Mouse (Mus musculus) cerebellum, adult 18-20 months (tissue): ENCODE measurements around the gene Efna5.

Source experiments
- DNase-seq, 2 experiments: peaks; one replicate each; pipeline ENCODE4 v3.0.0; 2021

Gene Efna5

GRCm38 (mm10) chr17:62852822-62853608 is 28.1 kb downstream of the Efna5 start:
- no peak for DNase-seq

- no peak for DNase-seq
These were observed 29.8 kb downstream of the Efna5 start for GRCm38 (mm10) chr17:62851268-62851667.

- DNase-seq, result no peak
These were observed 30.5 kb downstream of the Efna5 start for GRCm38 (mm10) chr17:62850603-62851002.

GRCm38 (mm10) chr17:62849676-62850075 is 31.4 kb downstream of the Efna5 start:
- DNase-seq, result no peak

- no peak for DNase-seq
These were observed 35.5 kb downstream of the Efna5 start for GRCm38 (mm10) chr17:62845656-62846055.

GRCm38 (mm10) chr17:62844329-62844728 is 36.8 kb downstream of the Efna5 start:
- no peak for DNase-seq

GRCm38 (mm10) chr17:62837336-62837735 is 43.8 kb downstream of the Efna5 start:
- no peak for DNase-seq

- DNase-seq, result no peak
These were observed 44.5 kb downstream of the Efna5 start for GRCm38 (mm10) chr17:62836598-62837106.

GRCm38 (mm10) chr17:62832550-62833127 is 48.5 kb downstream of the Efna5 start:
- DNase-seq, result no peak

- no peak for DNase-seq
These were observed 53.6 kb downstream of the Efna5 start for GRCm38 (mm10) chr17:62827549-62827948.

- DNase-seq, result no peak
These were observed 59.9 kb downstream of the Efna5 start for GRCm38 (mm10) chr17:62821219-62821618.

- no peak for DNase-seq
These were observed 61.2 kb downstream of the Efna5 start for GRCm38 (mm10) chr17:62819931-62820330.

- no peak for DNase-seq
These were observed 62.3 kb downstream of the Efna5 start for GRCm38 (mm10) chr17:62818821-62819220.

- no peak for DNase-seq
These were observed 62.8 kb downstream of the Efna5 start for GRCm38 (mm10) chr17:62818337-62818736.

GRCm38 (mm10) chr17:62816879-62817278 is 64.2 kb downstream of the Efna5 start:
- no peak for DNase-seq

- no peak for DNase-seq
These were observed 67.7 kb downstream of the Efna5 start for GRCm38 (mm10) chr17:62813461-62813860.

GRCm38 (mm10) chr17:62807891-62808290 is 73.2 kb downstream of the Efna5 start:
- DNase-seq, result no peak

GRCm38 (mm10) chr17:62806646-62807045 is 74.5 kb downstream of the Efna5 start:
- DNase-seq, result no peak

- DNase-seq, result no peak
These were observed 78.4 kb downstream of the Efna5 start for GRCm38 (mm10) chr17:62802748-62803147.

- no peak for DNase-seq
These were observed 83.8 kb downstream of the Efna5 start for GRCm38 (mm10) chr17:62797272-62797671.

- no peak for DNase-seq
These were observed 91.5 kb downstream of the Efna5 start for GRCm38 (mm10) chr17:62789291-62790290.

GRCm38 (mm10) chr17:62788783-62789182 is 92.3 kb downstream of the Efna5 start:
- DNase-seq, result no peak

GRCm38 (mm10) chr17:62787855-62788254 is 93.3 kb downstream of the Efna5 start:
- no peak for DNase-seq
